Mouse (Mus musculus) heart, embryonic 12.5 days (tissue): ENCODE data around the gene Mrpl4. TPM values are rescaled to one million over a fixed set of nuclear protein-coding genes. Genes with fewer than 3 reads are reported as not detected.

Source experiments
- ATAC-seq: fragments of 200-750 bp; cut with Nextera tagmentation; 2 replicates; pipeline ENCODE4 v1.8.0; 2017; ENCODE audit warnings: moderate TSS enrichment, moderate library complexity; ENCODE audit not compliant: insufficient number of reproducible peaks, low FRiP score
- H3K27ac ChIP-seq: fragments of 300-500 bp; sonication (generic); 2 replicates; pipeline ENCODE4 v1.5.1; 2016; ENCODE audit warnings: mild to moderate bottlenecking, moderate library complexity; ENCODE audit not compliant: poor library complexity, severe bottlenecking
- H3K27me3 ChIP-seq: fragments of 300-500 bp; sonication (generic); replicated peaks from 2 replicates; pipeline ENCODE4 v1.6.1; 2016; ENCODE audit warnings: mild to moderate bottlenecking, moderate library complexity
- H3K36me3 ChIP-seq: fragments of 300-500 bp; sonication (generic); 2 replicates; pipeline ENCODE4 v1.6.1; 2016; ENCODE audit warnings: mild to moderate bottlenecking, moderate library complexity
- H3K4me1 ChIP-seq: fragments of 300-500 bp; sonication (generic); replicated peaks from 2 replicates; pipeline ENCODE4 v1.6.1; 2016; ENCODE audit warnings: mild to moderate bottlenecking
- H3K4me2 ChIP-seq: fragments of 300-500 bp; sonication (generic); 2 replicates; pipeline ENCODE4 v1.6.1; 2016; ENCODE audit warnings: mild to moderate bottlenecking, moderate library complexity
- H3K4me3 ChIP-seq: fragments of 300-500 bp; sonication (generic); 2 replicates; pipeline ENCODE4 v1.5.1; 2016; ENCODE audit warnings: mild to moderate bottlenecking
- H3K9ac ChIP-seq: fragments of 300-500 bp; sonication (generic); 2 replicates; pipeline ENCODE4 v1.6.1; 2016; ENCODE audit warnings: mild to moderate bottlenecking, moderate library complexity
- H3K9me3 ChIP-seq: fragments of 300-500 bp; sonication (generic); replicated peaks from 2 replicates; pipeline ENCODE4 v1.6.1; 2016; ENCODE audit warnings: mild to moderate bottlenecking, moderate library complexity
- WGBS: fragments of 180-500 bp; shearing (Covaris S2); methylation state at CpG from one replicate; pipeline ENCODE4 v1.1.7; 2016; 5-methylcytosine and 5-hydroxymethylcytosine counted together
- polyA plus RNA-seq: library from polyadenylated mRNA; unstranded; fragments of >200 nt; fragmentation: Nextera tagmentation; extraction: Ambion mirVana; gene quantifications from 2 replicates; pipeline ENCODE4 v1.2.1, GENCODE M21; 2016

Mrpl4 gene
- polyA plus RNA-seq, 1 experiment from 2014 or later: 123 TPM

- Histone ChIP-seq H3K9ac (no peak overlapping the region), H3K4me2 (no peak overlapping the region), H3K27me3 (peaks cover 45% of the 10 kb centered on the region), H3K27ac (no peak overlapping the region), H3K4me1 (0 out of 2 replicates have a peak, but pooled peaks cover 7% of the 10 kb centered on the region), H3K36me3 (no peaks in the 10 kb centered on the region; the same call in 1 of the 2 replicates), H3K9me3 (no peaks in the 10 kb centered on the region), H3K4me3 (no peak overlapping the region)
- 75% methylated on average over 3 of the region's 3 CpGs for WGBS
- no peak for ATAC-seq
Observed at GRCm38 (mm10) chr9:21021363-21021762, 18.8 kb downstream of the Mrpl4 start.

DNA sequence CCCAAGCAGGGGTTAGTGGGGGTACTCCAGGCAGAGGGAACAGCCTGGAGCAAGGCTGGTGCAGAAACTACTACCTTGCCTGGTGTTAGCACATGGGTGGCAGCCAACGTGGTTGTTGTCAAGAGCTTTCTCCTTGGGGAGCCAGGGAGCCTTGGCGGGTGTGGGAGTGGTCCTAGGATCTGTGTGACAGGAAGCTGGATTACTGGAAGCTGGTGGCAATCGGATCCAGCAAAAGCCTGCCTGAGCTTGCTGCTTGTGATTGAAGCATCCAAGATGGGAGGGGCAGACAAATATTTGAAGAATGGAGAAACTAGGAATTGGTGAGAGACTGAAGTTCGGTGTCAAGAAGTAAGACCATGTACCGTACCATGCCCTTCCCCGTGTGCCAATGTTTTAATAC is 19.8 kb downstream of the Mrpl4 start:
- Histone ChIP-seq H3K9me3 (no peaks in the 10 kb centered on the region), H3K4me1 (0 out of 2 replicates have a peak, but pooled peaks cover 4% of the 10 kb centered on the region), H3K4me2 (no peak overlapping the region), H3K27me3 (peaks cover 45% of the 10 kb centered on the region), H3K36me3 (no peaks in the 10 kb centered on the region; the same call in 1 of the 2 replicates), H3K9ac (no peak overlapping the region), H3K4me3 (no peak overlapping the region), H3K27ac (no peak overlapping the region)
- ATAC-seq: no peak
- WGBS: 56% methylated on average over 6 of the region's 6 CpGs

DNA sequence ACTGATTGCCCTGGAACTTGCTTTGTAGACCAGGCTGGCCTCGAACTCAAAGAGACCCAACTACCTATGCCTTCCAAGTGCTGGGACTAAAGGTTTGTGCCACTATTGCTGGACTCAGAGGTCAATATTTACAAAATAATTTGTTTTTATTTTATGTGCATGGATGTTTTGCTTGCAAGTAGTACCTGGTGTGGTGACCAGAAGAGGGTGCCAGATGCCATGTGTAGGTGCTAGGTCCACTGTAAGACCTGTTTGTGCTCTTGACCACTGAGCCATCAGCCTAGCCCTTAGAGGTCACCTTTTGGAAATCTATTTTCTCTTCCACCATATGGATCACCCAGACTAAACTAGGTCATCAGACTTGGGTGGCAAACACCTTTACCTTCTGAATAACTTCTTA is 20.2 kb downstream of the Mrpl4 start:
- H3K27ac ChIP-seq: no peak overlapping the region
- no peak overlapping the region for H3K9ac ChIP-seq
- H3K9me3 ChIP-seq: no peaks in the 10 kb centered on the region
- 69% methylated on average over 1 of the region's 1 CpGs for WGBS
- peaks cover 45% of the 10 kb centered on the region for H3K27me3 ChIP-seq
- no peak overlapping the region for H3K4me2 ChIP-seq
- 0 out of 2 replicates have a peak, but pooled peaks cover 4% of the 10 kb centered on the region for H3K4me1 ChIP-seq
- no peaks in the 10 kb centered on the region; the same call in 1 of the 2 replicates for H3K36me3 ChIP-seq
- no peak overlapping the region for H3K4me3 ChIP-seq
- ATAC-seq: no peak

GRCm38 (mm10) chr9:21025258-21025810 is 22.8 kb downstream of the Mrpl4 start:
- peaks cover 18% of the 10 kb centered on the region for H3K4me1 ChIP-seq
- WGBS: 67% methylated on average over 19 of the region's 19 CpGs
- H3K9ac ChIP-seq: no peak overlapping the region
- no peak overlapping the region for H3K4me3 ChIP-seq
- no peaks in the 10 kb centered on the region; the same call in 1 of the 2 replicates for H3K36me3 ChIP-seq
- no peaks in the 10 kb centered on the region for H3K9me3 ChIP-seq
- H3K27me3 ChIP-seq: peaks cover 52% of the 10 kb centered on the region
- no peak overlapping the region for H3K4me2 ChIP-seq
- no peak for ATAC-seq
- H3K27ac ChIP-seq: no peak overlapping the region

GRCm38 (mm10) chr9:21026849-21027248 is 24.3 kb downstream of the Mrpl4 start:
- no peak overlapping the region for H3K4me3 ChIP-seq
- H3K27me3 ChIP-seq: peaks cover 51% of the 10 kb centered on the region
- WGBS: 67% methylated on average over 12 of the region's 12 CpGs
- H3K4me2 ChIP-seq: no peak overlapping the region
- no peaks in the 10 kb centered on the region for H3K9me3 ChIP-seq
- no peaks in the 10 kb centered on the region; the same call in 1 of the 2 replicates for H3K36me3 ChIP-seq
- no peak overlapping the region for H3K9ac ChIP-seq
- H3K27ac ChIP-seq: no peak overlapping the region
- ATAC-seq: no peak
- H3K4me1 ChIP-seq: peaks cover 31% of the 10 kb centered on the region

GRCm38 (mm10) chr9:21027774-21028290 is 25.3 kb downstream of the Mrpl4 start:
- ATAC-seq: no peak
- peaks cover 41% of the 10 kb centered on the region for H3K4me1 ChIP-seq
- H3K4me3 ChIP-seq: no peak overlapping the region
- no peaks in the 10 kb centered on the region for H3K36me3 ChIP-seq
- H3K9me3 ChIP-seq: no peaks in the 10 kb centered on the region
- no peak overlapping the region for H3K27ac ChIP-seq
- peaks cover 61% of the 10 kb centered on the region for H3K27me3 ChIP-seq
- H3K9ac ChIP-seq: no peak overlapping the region
- 51% methylated on average over 8 of the region's 8 CpGs for WGBS
- H3K4me2 ChIP-seq: no peak overlapping the region

- H3K27ac ChIP-seq: no peak overlapping the region
- WGBS: 74% methylated on average over 6 of the region's 6 CpGs
- no peaks in the 10 kb centered on the region for H3K9me3 ChIP-seq
- H3K27me3 ChIP-seq: peaks cover 69% of the 10 kb centered on the region
- no peak for ATAC-seq
- no peak overlapping the region for H3K4me3 ChIP-seq
- peaks cover 49% of the 10 kb centered on the region for H3K4me1 ChIP-seq
- H3K4me2 ChIP-seq: 0 out of 2 replicates have a peak overlapping the region, but pooled peaks have one; percentile 94
- no peaks in the 10 kb centered on the region for H3K36me3 ChIP-seq
- H3K9ac ChIP-seq: no peak overlapping the region
Observed at GRCm38 (mm10) chr9:21028560-21029110, 26.1 kb downstream of the Mrpl4 start.

DNA sequence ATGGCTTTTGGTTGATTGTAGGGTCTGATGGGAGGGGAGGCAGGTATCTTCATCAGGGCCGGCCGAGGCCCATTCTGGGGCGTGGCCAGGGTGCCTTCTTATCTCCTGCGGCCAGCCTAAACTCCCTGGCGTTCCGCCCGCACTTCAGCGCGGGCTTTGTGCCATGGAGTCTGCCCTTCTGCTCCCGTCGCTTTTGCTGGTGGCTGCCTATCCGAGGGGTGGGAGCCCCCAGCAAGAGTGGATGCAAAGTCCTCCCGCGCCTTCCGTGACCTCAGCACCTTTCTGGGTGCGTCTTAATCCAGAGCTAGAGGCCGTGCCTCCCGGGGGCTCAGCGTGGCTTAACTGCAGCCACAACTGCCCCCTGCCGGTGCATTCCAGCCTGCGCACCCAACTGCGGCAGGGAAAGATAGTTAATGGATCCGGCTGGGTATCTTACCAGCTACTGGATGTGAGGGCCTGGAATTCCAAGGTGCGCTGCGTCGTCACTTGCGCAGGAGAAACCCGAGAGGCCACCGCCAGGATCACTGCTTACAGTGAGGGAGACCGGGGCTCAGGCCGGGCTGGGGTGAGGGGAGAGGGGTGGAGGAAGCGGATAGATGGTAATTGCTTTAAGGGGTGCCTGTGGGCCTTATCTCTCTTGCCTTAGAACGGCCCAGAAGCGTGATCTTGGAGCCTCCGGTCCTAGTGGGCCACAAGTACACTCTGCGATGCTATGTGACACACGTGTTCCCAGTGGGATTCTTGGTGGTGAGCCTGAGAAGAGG is 26.9 kb downstream of the Mrpl4 start, which contains the start of gene Icam4:
Gene Icam4, plus strand, starts transcription at position 83 of the 764 bp plus-strand sequence.
- peak within 1 kb of the TSS; percentile 94 for H3K4me2 ChIP-seq
- 1% methylated on average over 37 of the region's 37 CpGs for WGBS
- peak; percentile 77 for ATAC-seq
- H3K4me1 ChIP-seq: peaks cover 50% of the 10 kb centered on the region
- no peaks in the 10 kb centered on the region for H3K9me3 ChIP-seq
- H3K27ac ChIP-seq: peak within 1 kb of the TSS; percentile 7; the same call in 1 of the 2 replicates
- no peaks in the 10 kb centered on the region for H3K36me3 ChIP-seq
- H3K4me3 ChIP-seq: peak within 1 kb of the TSS; percentile 55
- peaks cover 76% of the 10 kb centered on the region for H3K27me3 ChIP-seq
- H3K9ac ChIP-seq: peak within 1 kb of the TSS; percentile 59

DNA sequence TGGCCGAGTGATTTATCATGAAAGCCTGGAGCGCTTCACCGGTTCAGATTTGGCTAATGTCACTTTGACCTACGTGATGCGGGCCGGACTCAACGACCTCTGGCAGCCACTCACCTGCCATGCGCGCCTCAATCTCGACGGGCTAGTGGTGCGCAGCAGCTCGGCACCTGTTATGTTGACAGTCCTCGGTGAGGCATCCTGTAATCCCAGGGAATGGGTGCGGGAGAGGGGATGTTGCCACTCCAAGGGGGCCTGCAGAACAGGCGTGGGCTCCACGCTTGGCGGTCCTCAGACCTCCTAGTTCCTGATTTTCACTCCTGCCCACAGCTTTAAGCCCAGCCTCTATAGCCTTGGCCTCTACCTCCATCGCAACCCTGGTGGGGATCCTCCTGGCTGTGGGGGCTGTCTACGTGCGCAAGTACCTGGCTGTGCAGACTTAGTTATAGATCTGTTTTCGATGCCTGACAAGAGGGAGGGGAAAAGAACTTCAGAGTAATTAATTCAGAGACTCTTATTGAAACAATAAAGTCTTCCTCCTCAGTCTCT is 27.6 kb downstream of the Mrpl4 start:
- Histone ChIP-seq H3K36me3 (no peaks in the 10 kb centered on the region), H3K4me1 (peaks cover 55% of the 10 kb centered on the region), H3K9me3 (no peaks in the 10 kb centered on the region), H3K27me3 (peaks cover 82% of the 10 kb centered on the region), H3K27ac (no peak overlapping the region), H3K4me3 (peak overlapping the region; percentile 55), H3K4me2 (peak overlapping the region; percentile 94), H3K9ac (peak overlapping the region; percentile 59)
- no peak for ATAC-seq
- WGBS: 15% methylated on average over 22 of the region's 22 CpGs

- WGBS: 0% methylated on average over 13 of the region's 13 CpGs
- peak overlapping the region; percentile 57 for H3K9ac ChIP-seq
Observed at GRCm38 (mm10) chr9:21030781-21031250, 28.3 kb downstream of the Mrpl4 start.

More at GRCm38 (mm10) chr9:21030781-21031250, 28.3 kb downstream of the Mrpl4 start:
- no peaks in the 10 kb centered on the region for H3K36me3 ChIP-seq
- peak overlapping the region; percentile 55 for H3K4me3 ChIP-seq
- H3K27ac ChIP-seq: no peak overlapping the region
- H3K4me1 ChIP-seq: peaks cover 59% of the 10 kb centered on the region
- H3K4me2 ChIP-seq: peak overlapping the region; percentile 94
- ATAC-seq: peak; percentile 69
- H3K9me3 ChIP-seq: no peaks in the 10 kb centered on the region
- peaks cover 84% of the 10 kb centered on the region for H3K27me3 ChIP-seq
